Mouse (Mus musculus) bone marrow macrophage, adult 2 months (primary cell): ENCODE data around the gene Exoc3l2.

ENCODE experiments used
- CTCF ChIP-seq: IDR thresholded peaks from 2 replicates; pipeline ENCODE4 v1.5.1; 2012; ENCODE audit warnings: low read depth, mild to moderate bottlenecking, low read length, moderate library complexity
- POLR2A ChIP-seq: IDR thresholded peaks from 2 replicates; pipeline ENCODE4 v1.6.1; 2012; ENCODE audit warnings: mild to moderate bottlenecking, low read depth, low read length, borderline replicate concordance

DNA sequence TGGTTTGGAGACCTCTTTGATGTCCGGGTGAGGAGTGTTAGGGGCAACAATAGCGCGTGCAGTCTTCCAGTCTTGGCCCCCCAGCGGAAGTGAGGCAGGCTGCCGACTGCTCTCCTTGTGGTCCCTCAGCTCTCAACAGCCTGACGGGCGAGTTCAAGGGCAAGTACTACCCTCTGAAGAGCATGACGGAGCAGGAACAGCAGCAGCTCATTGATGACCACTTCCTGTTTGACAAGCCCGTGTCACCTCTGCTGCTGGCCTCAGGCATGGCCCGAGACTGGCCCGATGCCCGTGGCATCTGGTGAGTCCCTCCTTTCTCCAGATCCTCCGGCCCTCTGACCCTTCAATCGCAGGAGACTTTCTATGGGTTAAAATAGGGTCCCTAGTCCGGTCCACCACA is 46.5 kb upstream of the Exoc3l2 start:
- no peak for TF ChIP-seq CTCF
- TF ChIP-seq POLR2A = no peak
